Mouse (Mus musculus) retina, postnatal 7 days (tissue): ENCODE data around the gene A1cf.

Experiments
- DNase-seq: peaks from one replicate; pipeline ENCODE4 v3.0.0-alpha.2; 2012; ENCODE audit warnings: low read depth, low spot score

The A1cf gene

GRCm38 (mm10) chr19:31868521-31868920, at the start of gene A1cf:
A1cf (plus strand) TSS chr19:31868764.
- no peak for DNase-seq

GRCm38 (mm10) chr19:31834250-31834649, 34.3 kb upstream of the A1cf start:
- DNase-seq: no peak

GRCm38 (mm10) chr19:31861909-31862308, 6.7 kb upstream of the A1cf start:
- DNase-seq: no peak

- DNase-seq: no peak
These were observed 5.9 kb upstream of the A1cf start for GRCm38 (mm10) chr19:31862512-31863249.

GRCm38 (mm10) chr19:31865451-31865850, 3.1 kb upstream of the A1cf start:
- DNase-seq: no peak

GRCm38 (mm10) chr19:31868076-31868475, 488 bp upstream of the A1cf start:
- no peak for DNase-seq

GRCm38 (mm10) chr19:31868971-31869370, 407 bp downstream of the A1cf start:
- no peak for DNase-seq

GRCm38 (mm10) chr19:31871377-31871776, 2.8 kb downstream of the A1cf start:
- no peak for DNase-seq

GRCm38 (mm10) chr19:31877968-31878367, 9.4 kb downstream of the A1cf start:
- no peak for DNase-seq

- no peak for DNase-seq
These were observed 16.0 kb downstream of the A1cf start for GRCm38 (mm10) chr19:31884594-31884993.

GRCm38 (mm10) chr19:31887275-31887674, 18.7 kb downstream of the A1cf start:
- DNase-seq: no peak

- no peak for DNase-seq
These were observed 21.4 kb downstream of the A1cf start for GRCm38 (mm10) chr19:31889988-31890387.

- DNase-seq: no peak
These were observed 22.7 kb downstream of the A1cf start for GRCm38 (mm10) chr19:31891001-31891893.

GRCm38 (mm10) chr19:31895971-31896370, 27.4 kb downstream of the A1cf start:
- DNase-seq: no peak

- DNase-seq: no peak
These were observed 28.1 kb downstream of the A1cf start for GRCm38 (mm10) chr19:31896711-31897110.

- no peak for DNase-seq
These were observed 37.1 kb downstream of the A1cf start for GRCm38 (mm10) chr19:31905671-31906070.

GRCm38 (mm10) chr19:31910423-31910822, 41.9 kb downstream of the A1cf start:
- DNase-seq: no peak

GRCm38 (mm10) chr19:31913946-31914345, 45.4 kb downstream of the A1cf start:
- DNase-seq: no peak

GRCm38 (mm10) chr19:31920357-31920756, 51.8 kb downstream of the A1cf start:
- no peak for DNase-seq

- no peak for DNase-seq
These were observed 53.3 kb downstream of the A1cf start for GRCm38 (mm10) chr19:31921852-31922251.

GRCm38 (mm10) chr19:31923615-31924352, 55.2 kb downstream of the A1cf start:
- DNase-seq: no peak
